Mouse (Mus musculus) embryo, embryonic 9.5 days (tissue): ENCODE measurements at regions not wholly inside any gene's neighbourhood (a gene's known extent, or its start where the extent isn't known, plus 50 kb on each side); places are given as distances from the start of the nearest gene placed in this dataset.
A peak's percentile ranks its signal among the peaks of the same experiment; 100 is the strongest.

Experiments
- DNase-seq: peaks from one replicate; pipeline ENCODE4 v3.0.0-alpha.2; 2017; ENCODE audit errors: extremely low spot score

DNA sequence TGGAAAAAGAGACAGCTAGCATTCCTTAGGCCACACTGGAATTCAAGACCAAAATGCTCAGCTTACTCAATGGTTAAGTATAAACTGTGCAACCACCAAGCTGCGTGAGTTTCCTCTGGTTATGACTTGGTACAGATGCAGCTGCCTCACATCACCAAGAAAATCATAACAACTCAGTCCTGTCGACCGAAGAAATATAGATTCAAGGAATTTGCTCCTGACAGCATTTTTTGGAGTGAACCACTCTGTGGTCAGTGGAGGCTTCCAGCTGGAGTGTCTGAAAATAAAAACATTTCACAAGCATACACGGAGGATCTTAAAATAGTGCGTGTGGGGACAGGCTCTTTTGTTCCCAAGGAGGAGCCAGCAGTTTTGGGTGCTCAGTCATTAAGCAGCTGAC is 253.8 kb downstream of the Bckdhb start:
- no peak for DNase-seq

DNA sequence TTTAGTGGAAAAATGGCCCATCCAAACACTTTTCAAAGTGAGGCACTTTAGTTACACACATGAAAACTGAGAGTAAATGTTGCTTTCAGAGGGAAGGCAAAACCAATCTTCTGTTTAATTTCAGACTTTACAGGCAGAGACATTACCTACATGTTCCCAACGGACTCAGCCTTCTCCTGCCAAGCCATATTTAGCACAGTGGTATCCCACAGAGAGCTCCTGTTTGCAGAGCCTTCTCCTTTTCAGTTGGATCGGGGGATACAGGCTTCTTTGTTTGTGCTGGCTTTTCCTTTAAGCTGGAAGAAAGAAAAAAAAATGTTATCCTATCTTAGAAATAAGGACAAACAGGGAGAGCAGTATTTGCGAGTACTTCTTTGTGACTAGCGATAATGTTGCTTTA is 254.3 kb downstream of the Bckdhb start:
- DNase-seq: no peak

DNA sequence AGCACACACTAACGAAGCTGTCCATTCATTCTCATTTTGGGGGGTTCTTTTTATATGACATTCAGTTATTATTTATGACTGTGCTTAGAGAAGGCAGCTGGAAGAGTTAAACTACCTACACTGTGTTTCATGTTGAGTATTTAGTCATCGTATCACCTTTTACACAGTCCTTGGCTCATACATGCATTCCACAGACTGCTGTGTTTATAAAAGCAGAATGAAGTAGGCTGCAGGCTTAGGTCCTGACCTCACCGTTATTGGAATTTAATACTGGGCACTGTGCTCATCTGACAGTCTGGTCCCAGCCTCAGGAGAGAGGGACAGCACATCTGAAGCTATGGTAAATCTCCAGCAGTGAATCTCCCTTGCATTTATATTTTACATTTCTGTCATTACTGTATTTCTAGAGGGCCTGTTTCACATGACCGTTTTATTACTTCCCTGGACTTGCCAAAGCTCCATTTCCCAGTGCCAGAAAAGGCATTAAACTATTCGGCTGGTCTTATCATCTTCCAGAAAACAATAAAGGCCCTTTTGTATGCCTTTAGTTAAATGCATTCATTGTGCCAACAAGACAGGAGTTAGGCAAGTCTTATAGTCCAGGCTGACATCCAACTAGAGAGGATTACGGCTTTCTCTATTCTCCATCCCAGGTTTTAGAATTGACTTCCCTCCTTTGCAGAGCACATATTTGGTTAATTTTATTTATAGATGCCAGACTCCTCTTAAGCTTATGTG is 258.9 kb downstream of the Bckdhb start:
- DNase-seq: no peak

GRCm38 (mm10) chr9:84187531-84187930 is 262.6 kb downstream of the Bckdhb start:
- DNase-seq: no peak

DNA sequence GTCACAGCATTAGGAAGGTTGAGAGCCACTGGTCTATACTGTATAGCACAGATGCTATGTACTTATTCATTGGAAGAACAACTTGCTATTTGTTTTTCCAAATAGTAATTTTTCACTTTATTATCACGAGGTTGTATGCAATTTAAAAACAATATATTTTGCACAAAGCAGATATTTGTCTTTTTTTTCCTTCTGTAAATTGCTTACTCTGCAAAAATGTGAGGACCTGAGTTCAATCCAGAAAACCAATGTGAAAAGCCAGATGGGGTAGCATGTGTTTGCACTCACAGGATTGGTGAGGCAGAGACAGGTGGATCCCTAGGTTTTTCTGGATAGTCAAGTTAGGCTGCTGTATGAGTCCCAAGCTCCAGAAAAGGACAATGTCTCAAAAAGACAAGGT is 268.5 kb downstream of the Bckdhb start:
- no peak for DNase-seq

- no peak for DNase-seq
These were observed 269.8 kb downstream of the Bckdhb start for GRCm38 (mm10) chr9:84194716-84195115.

GRCm38 (mm10) chr9:84195338-84195737 is 270.4 kb downstream of the Bckdhb start:
- no peak for DNase-seq

- DNase-seq: no peak
These were observed 275.3 kb downstream of the Bckdhb start for GRCm38 (mm10) chr9:84200208-84200607.

- DNase-seq: no peak
These were observed 279.1 kb downstream of the Bckdhb start for GRCm38 (mm10) chr9:84204056-84204455.

- DNase-seq: no peak
These were observed 315.6 kb downstream of the Bckdhb start for GRCm38 (mm10) chr9:84240491-84240975.

- DNase-seq: no peak
These were observed 324.8 kb downstream of the Bckdhb start for GRCm38 (mm10) chr9:84249765-84250164.

DNA sequence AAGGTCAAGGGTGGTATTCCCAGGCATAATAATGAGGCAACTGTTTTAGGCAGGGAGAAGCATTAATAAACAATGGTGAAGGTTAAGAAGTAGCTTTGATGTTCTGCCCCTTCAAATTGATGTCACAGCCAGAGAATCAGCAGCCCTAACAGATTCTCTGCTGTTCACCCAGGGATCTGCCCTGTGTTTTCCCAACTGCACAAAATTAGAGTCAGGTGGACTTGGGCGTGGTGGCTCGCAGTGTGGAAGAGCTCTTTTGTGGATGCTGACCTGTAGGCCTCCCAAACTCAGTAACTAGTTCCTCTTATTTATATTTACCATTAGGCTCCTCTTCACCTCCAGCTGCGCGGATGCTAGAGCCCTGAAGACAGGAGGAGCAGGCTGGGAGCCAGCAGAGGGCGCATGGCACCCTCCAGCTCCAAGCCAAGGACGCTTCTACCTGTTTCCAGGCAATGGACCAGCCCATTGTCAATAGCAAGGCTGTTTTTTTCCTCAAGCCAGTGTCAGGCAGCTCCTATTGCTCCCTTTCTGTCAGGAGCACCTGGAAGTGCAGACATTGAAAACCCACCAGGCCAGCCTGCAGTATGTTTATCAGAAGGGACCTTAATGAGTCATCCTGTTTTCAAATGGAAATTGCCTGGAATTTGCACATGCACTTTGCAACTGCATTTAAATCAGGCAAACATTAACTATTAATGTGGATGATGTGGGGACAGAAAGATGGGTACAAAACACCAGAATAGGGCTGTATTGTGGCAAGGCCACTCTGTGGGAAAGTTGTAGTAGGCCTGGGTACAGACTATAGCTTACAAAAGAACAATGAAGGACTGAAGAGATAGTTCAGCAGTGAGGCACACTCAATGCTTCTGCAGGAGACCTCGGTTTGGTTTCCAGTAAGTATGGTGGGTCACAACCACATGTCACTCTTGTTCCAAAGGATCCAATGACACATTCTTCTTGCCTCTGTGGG is 328.4 kb downstream of the Bckdhb start:
- peak; percentile 45 for DNase-seq

DNA sequence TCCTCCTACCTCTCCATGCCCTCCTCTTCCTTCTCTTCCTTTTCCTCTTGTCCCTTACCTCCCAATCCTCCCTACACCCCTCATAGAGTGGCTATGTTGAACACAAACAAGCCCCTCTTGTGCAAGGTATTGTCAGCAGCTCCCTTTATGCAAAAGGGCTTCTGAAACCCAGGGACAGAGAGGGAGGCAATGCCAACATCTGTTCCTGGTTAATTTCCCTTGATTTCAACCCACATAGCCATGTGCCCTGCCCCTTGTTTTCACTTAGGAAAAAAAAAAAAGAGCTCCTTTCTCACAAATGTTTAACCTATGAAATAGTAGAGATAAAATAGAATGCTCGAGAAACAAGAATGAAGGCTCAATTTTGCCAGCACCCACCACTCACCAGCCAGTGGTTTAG is 333.5 kb downstream of the Bckdhb start:
- DNase-seq: no peak

GRCm38 (mm10) chr9:84259751-84260150 is 334.8 kb downstream of the Bckdhb start:
- no peak for DNase-seq

DNA sequence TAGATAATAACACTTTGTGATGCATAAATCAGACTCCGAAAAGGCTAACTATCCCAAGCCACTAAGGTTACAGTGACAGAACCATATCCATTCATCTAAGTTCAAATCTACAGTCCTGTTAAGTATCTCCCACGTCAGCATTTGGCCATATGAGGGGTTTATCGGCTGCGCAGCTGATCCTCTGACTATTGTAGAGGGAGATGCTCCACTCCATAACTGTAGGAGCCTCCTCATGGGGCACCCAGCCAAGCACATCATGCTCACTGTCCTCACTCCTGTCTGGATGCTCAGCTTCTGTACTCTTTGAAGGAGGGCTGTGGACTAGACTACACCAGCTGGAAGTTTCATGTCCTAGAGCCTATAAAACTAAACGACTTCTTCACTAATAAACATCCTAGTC is 337.2 kb downstream of the Bckdhb start:
- DNase-seq: no peak

GRCm38 (mm10) chr9:84266974-84267373 is 342.0 kb downstream of the Bckdhb start:
- no peak for DNase-seq

DNA sequence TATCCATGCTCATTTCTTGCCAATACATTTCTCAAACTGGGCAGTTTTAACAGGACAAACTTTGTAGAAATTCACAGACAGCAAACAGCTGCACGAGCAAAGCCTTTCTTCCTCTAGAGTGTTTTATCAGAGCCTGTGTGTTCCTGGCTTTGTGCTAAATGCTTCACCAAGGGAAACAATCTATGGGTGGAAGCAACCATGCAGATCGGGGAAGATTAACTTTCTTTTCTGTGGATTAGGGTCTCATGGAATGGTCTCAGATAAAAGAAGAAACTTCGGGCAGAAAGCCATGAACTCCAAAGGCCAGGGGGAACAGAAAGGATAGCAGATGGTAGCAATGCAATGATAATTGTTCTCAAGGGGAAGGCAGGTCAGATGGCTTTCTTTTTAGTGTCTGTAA is 349.7 kb downstream of the Bckdhb start:
- no peak for DNase-seq

DNA sequence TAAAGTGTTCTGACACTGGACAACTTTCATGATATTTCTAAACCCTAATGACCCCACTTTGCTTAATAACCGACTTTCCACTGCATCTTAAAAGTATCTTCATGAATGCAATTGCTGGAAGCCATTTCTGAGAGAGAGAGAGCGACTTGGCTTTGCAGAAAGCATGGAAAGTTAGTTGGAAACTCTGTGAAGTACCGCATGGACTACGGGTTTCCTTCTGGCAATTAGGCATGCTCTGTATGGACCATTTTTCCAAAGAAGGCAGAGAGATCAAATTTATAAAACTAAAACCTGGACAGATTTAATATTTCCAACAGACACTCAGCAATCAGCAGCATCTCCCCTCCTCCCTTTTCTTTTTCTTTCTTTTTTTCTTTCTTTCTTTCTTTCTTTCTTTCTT is 353.4 kb downstream of the Bckdhb start:
- no peak for DNase-seq

- no peak for DNase-seq
These were observed 353.8 kb downstream of the Bckdhb start for GRCm38 (mm10) chr9:84278731-84279130.

- DNase-seq: no peak
These were observed 356.0 kb downstream of the Bckdhb start for GRCm38 (mm10) chr9:84280898-84281297.

DNA sequence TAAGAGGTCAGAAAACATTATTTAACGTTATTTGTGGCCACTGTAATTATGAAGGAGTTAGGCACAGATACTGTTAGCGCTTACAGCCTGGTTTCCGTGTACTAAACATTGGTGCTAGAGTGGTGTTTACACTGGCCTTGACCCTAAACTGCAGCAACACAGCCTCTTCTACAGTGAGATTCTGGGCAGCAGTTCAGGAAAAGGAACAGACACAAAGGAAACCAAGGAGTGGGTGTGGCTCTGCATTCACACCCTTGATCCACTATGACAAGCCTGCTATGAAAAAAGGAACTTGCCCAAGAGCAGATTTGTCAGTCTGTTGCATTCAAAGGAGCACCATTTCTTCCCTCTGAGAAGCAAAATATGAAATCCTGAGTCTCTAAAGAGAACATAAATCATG is 356.7 kb downstream of the Bckdhb start:
- DNase-seq: no peak

- no peak for DNase-seq
These were observed 358.4 kb downstream of the Bckdhb start for GRCm38 (mm10) chr9:84283296-84283695.

DNA sequence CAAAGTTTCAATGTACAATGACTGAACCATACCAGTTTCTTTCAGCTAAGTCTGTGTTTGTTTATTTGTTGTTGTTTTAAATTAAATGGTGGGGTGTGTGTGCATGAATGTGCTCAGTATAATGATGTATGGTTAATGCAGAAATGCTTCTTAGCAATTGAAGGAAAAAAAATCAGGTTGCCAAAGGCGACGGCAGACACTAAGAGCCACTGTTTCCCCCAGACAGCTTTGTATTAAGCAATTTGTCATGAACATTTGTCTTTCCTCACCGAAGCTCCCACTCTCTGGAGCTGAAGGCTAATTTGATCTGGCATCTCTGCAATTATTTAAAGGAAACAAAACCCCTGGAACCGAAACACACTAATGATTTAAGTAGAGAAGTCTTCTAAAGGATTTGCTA is 360.7 kb downstream of the Bckdhb start:
- no peak for DNase-seq
